Mouse (Mus musculus): Measurements from ENCODE around the gene Trak1.

DNA sequence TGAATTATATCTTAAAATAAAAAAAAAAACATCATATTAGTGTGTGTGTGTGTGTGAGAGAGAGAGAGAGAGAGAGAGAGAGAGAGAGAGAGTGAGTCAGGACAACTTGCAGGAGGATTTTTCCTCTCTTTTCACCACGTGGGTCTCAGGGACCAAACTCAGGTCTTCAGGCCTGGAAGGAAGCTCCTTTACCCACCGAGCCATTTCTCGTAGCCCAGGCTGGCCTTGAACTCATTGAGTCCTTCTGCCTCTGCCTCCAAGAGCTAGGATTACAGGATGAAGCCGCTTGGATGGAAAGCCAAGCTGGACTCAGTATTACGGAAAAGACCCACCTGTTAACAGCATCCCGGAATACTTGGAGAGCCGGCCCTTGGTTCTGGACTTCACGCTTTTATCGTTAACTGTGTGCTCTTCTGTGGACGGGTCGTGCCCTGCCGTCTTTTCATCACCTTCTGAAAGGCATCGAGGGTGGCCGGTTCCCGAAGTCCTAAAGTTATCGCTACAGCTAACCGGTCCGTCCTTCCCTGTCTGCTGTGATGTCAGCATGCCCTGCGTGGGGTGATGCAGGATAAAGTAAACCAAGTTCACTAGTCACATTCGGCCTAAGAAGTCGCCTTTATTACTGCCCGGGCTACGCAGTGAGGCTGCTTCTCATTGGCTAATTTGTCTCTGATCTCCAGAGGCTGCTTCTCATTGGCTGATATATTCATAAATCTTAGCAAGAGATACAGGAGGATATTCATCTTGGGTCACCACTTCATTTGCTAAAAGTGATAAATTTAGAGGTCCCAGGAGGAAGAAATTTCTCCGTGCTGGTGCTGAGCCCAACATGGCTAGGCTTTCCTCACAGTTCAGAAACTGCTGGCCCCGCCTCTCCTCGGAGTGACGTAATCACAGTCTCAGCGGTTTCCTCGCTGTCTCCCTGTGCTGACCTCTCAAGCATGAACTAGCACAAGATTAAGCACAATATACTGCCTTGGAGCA, 11.7 kb upstream of the Trak1 start:
- TF ChIP-seq CTCF (IDR thresholded peaks at IDR 0.05; ENCODE audit: extremely low read depth, insufficient read depth, insufficient read length, insufficient replicate concordance) (no peak), POLR2A (IDR thresholded peaks at IDR 0.05; ENCODE audit: low read depth, low read length) (no peak)
